Mouse (Mus musculus) kidney, embryonic 16.5 days (tissue): ENCODE results near the gene Fh1. TPM values are rescaled to one million over a fixed set of nuclear protein-coding genes. Genes with fewer than 3 reads are reported as not detected.

ENCODE experiments used
- ATAC-seq: fragments of 200-750 bp; cut with Nextera tagmentation; 2 replicates; pipeline ENCODE4 v1.8.0; 2017; ENCODE audit warnings: moderate TSS enrichment; ENCODE audit not compliant: low FRiP score, low TSS enrichment
- H3K27ac ChIP-seq: fragments of 300-500 bp; sonication (generic); 2 replicates; pipeline ENCODE4 v1.5.1; 2014; ENCODE audit warnings: low read length
- H3K27me3 ChIP-seq: fragments of 300-500 bp; sonication (generic); 2 replicates; pipeline ENCODE4 v1.6.1; 2014; ENCODE audit warnings: low read length, control low read depth, mixed read lengths; ENCODE audit not compliant: insufficient read depth
- H3K36me3 ChIP-seq: fragments of 300-500 bp; sonication (generic); 2 replicates; pipeline ENCODE4 v1.6.1; 2014; ENCODE audit warnings: low read length, control low read depth, mixed read lengths; ENCODE audit not compliant: insufficient read depth
- H3K4me1 ChIP-seq: fragments of 300-500 bp; sonication (generic); 2 replicates; pipeline ENCODE4 v1.6.1; 2014; ENCODE audit warnings: low read length, control low read depth, mixed read lengths; ENCODE audit not compliant: insufficient read depth
- H3K4me2 ChIP-seq: fragments of 300-500 bp; sonication (generic); replicated peaks from 2 replicates; pipeline ENCODE4 v1.6.1; 2014; ENCODE audit warnings: low read depth, low read length
- H3K4me3 ChIP-seq: fragments of 300-500 bp; sonication (generic); 2 replicates; pipeline ENCODE4 v1.5.1; 2014; ENCODE audit warnings: mild to moderate bottlenecking, low read length
- H3K9ac ChIP-seq: fragments of 300-500 bp; sonication (generic); replicated peaks from 2 replicates; pipeline ENCODE4 v1.6.1; 2014; ENCODE audit warnings: low read length
- H3K9me3 ChIP-seq: fragments of 300-500 bp; sonication (generic); 2 replicates; pipeline ENCODE4 v1.6.1; 2016; ENCODE audit warnings: low read length, control low read depth
- WGBS: fragments of 180-500 bp; shearing (Covaris S2); extraction: QIAGEN DNeasy Blood & Tissue Kit; methylation state at CpG from one replicate; pipeline ENCODE4 v1.1.7; 2014; 5-methylcytosine and 5-hydroxymethylcytosine counted together
- polyA plus RNA-seq: library from polyadenylated mRNA; unstranded; fragments of >200 nt; fragmentation: Nextera tagmentation; extraction: Ambion mirVana; gene quantifications from 2 replicates; pipeline ENCODE4 v1.2.1, GENCODE M21; 2015

Fh1 gene
- polyA plus RNA-seq, 1 experiment from 2014 or later: 160 TPM

DNA sequence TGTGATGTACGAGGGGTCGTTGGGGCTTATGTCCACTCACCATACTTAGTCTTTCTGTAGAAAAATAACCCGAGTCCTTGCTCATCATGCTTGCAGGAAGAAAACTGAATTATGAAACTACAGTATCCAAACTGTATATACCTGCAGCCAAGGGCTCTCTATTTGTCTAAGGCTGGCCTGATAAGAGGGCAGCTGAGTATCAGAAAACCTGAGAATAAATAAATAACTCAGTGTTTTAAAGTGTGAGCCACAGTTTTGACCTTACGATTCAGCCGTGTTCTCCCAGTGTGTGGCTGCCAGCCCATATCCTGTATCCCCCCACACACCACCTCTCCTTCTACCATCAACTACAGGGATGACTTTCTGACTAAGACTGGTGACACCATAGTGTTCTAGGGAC is 38.8 kb downstream of the Fh1 start:
- ATAC-seq: no peak
- H3K27me3 ChIP-seq: no peaks in the 10 kb centered on the region
- no peak overlapping the region for H3K9ac ChIP-seq
- H3K4me3 ChIP-seq: no peak overlapping the region
- H3K4me2 ChIP-seq: no peak overlapping the region
- 61% methylated on average over 5 of the region's 5 CpGs for WGBS
- H3K9me3 ChIP-seq: no peaks in the 10 kb centered on the region
- no peak overlapping the region for H3K27ac ChIP-seq
- no peaks in the 10 kb centered on the region for H3K4me1 ChIP-seq
- H3K36me3 ChIP-seq: no peaks in the 10 kb centered on the region

DNA sequence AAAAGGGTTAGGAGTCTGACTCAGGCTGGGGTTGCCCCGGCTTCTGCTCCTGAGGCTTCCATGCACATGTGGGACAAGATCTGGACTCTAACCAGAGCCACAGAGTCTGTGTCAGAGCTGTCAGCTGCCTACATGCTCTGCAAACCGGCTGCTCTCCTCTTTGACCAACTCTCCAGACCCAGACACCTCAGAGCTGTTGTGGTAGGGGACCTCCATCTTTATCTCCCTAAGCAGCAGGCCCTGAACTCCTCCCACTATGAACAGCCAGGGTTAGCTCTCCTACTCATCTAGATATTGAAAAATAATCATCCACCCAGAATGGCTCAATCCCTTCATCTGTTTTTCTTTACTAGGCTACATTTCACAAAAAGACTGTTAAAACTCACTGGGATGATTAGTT is 40.2 kb downstream of the Fh1 start:
- H3K4me3 ChIP-seq: no peak overlapping the region
- H3K9me3 ChIP-seq: no peaks in the 10 kb centered on the region
- no peak for ATAC-seq
- WGBS: 72% methylated on average over 2 of the region's 2 CpGs
- H3K9ac ChIP-seq: no peak overlapping the region
- H3K4me1 ChIP-seq: no peaks in the 10 kb centered on the region
- H3K27ac ChIP-seq: no peak overlapping the region
- H3K27me3 ChIP-seq: no peaks in the 10 kb centered on the region
- H3K4me2 ChIP-seq: no peak overlapping the region
- H3K36me3 ChIP-seq: no peaks in the 10 kb centered on the region

DNA sequence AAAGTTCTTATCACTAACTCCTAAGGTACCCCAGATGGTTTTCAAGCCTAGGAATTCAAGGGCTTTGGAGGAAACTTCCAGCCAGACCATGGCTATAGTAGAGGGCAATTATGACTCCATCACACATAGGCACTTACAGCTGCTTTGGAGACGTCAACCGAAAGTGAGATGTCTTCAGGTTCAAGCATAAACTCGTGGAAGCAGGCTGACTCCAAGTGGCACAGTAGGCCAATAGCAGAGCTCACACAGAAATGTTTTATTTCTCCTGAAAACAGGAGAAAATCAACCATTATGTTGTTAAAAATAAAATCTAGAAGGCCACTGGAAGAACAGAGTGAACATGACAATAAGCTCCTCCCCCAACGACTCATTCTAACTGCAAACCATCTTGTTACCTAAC is 42.6 kb downstream of the Fh1 start:
- no peak overlapping the region for H3K9ac ChIP-seq
- WGBS: 76% methylated on average over 4 of the region's 4 CpGs
- H3K4me1 ChIP-seq: no peaks in the 10 kb centered on the region
- no peak overlapping the region for H3K4me3 ChIP-seq
- H3K27me3 ChIP-seq: no peaks in the 10 kb centered on the region
- no peak overlapping the region for H3K4me2 ChIP-seq
- no peak overlapping the region for H3K27ac ChIP-seq
- no peaks in the 10 kb centered on the region for H3K36me3 ChIP-seq
- no peaks in the 10 kb centered on the region for H3K9me3 ChIP-seq
- ATAC-seq: no peak

DNA sequence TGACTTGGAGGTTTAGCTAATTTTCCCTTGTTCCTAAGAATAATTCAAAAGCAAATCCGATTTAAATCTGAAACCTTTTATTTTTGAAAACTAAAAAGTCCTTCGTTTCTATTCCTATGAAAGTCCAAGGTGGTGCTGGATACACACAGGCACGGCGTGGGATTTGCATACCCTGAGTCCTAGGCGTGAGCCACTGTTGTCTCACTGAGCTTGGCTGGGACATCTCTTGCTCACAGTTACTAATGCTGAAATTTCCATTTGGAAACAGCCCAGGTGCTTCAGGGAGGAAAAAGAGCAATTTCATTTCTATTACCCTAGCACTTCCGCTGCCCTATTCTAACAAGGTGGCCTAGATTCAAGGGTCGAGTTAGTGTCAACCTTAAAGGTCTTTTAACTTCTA is 45.1 kb downstream of the Fh1 start:
- no peak overlapping the region for H3K4me3 ChIP-seq
- no peak for ATAC-seq
- H3K36me3 ChIP-seq: no peaks in the 10 kb centered on the region
- no peak overlapping the region for H3K9ac ChIP-seq
- H3K4me1 ChIP-seq: no peaks in the 10 kb centered on the region
- no peak overlapping the region for H3K27ac ChIP-seq
- 85% methylated on average over 7 of the region's 7 CpGs for WGBS
- no peaks in the 10 kb centered on the region for H3K27me3 ChIP-seq
- H3K4me2 ChIP-seq: no peak overlapping the region
- no peaks in the 10 kb centered on the region for H3K9me3 ChIP-seq

DNA sequence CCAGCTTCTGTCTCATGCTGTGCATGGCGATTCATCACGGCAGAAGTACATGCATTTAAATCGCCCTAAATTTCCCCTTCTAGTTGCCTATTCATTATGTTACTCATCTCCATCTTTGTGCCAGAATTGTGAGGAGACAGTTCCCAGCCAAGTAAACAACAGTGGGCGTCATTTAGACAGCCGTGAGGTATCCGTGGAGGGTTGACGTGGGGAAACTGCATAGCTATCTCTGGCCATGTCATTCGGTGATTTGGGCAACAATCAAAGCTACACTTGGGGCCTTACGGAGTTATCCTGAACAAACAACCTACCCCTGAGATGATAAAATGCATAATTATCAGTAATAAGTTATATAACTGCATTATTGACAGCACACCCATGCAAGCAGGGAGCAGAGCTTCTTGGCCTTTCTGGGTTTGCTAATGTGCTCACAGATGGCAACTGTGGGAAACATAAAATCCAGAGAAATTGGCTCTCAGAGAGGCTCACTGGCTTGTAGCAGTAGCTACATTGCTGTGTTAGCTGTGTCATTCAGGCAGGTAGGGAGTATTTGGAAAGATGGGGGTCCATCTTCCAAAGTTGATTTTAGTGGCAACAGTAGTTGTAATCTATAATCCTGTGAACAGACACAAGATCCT is 45.7 kb downstream of the Fh1 start:
- no peaks in the 10 kb centered on the region for H3K9me3 ChIP-seq
- 86% methylated on average over 9 of the region's 9 CpGs for WGBS

DNA sequence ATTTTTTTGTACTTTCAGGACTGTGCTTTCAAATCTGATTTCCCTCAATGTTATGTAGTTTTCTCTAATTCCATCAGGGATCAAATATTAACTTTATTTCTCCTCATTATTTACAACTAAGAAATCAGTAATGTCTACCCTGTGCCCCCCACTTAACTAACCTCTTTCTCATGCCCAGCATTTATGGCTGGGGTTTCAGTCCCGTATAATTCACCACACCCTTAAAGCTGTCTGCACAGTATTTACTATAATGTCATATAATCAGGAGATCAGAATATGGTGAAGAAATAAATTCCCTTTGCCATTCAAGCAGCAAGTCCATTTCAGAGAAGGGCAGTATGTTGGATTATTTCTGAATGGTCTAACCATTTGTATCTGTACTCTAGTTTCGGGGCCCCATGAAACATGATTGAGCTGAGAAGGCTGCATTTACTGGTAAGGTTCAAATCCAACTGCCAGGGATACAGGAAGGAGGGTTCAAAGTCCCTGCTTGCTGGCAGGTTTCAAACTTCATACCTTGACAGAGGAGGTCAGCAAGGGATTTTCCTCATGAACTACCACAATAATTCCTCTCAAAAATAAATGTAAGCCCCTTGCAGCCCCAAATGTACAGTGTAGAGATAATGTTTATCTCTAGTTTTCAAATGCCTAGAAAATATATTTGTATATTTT is 46.9 kb downstream of the Fh1 start:
- no peak overlapping the region for H3K4me3 ChIP-seq
- no peaks in the 10 kb centered on the region for H3K27me3 ChIP-seq
- ATAC-seq: no peak
- no peak overlapping the region for H3K9ac ChIP-seq
- no peaks in the 10 kb centered on the region for H3K4me1 ChIP-seq
- 73% methylated on average over 2 of the region's 2 CpGs for WGBS
- no peak overlapping the region for H3K27ac ChIP-seq
- H3K9me3 ChIP-seq: no peaks in the 10 kb centered on the region
- no peaks in the 10 kb centered on the region for H3K36me3 ChIP-seq
- no peak overlapping the region for H3K4me2 ChIP-seq

More for the DNA sequence above, 45.7 kb downstream of the Fh1 start:
- Histone ChIP-seq H3K4me3 (no peak overlapping the region), H3K27ac (no peak overlapping the region), H3K36me3 (no peaks in the 10 kb centered on the region), H3K4me1 (no peaks in the 10 kb centered on the region), H3K27me3 (no peaks in the 10 kb centered on the region), H3K9ac (no peak overlapping the region), H3K4me2 (no peak overlapping the region)
- ATAC-seq: no peak

DNA sequence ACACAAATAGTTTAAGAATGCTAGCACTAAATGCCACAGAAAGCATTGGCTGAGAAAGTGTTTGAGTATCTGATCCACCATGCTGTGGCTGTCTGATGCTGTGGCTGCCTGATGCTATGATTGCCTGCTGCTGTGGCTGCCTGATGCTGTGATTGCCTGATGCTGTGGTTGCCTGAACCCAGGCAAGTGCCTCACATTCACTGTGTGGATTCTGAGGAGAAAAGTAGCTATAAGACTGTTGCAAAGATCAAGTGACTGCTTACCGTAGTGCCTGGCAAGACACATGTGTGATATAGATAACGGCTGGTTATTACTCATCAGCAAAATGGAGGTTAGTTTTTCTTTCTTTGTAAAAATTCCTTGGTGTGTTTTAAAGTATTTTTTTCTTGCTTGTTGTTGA is 51.3 kb downstream of the Fh1 start:
- Histone ChIP-seq H3K27me3 (no peaks in the 10 kb centered on the region), H3K9ac (no peak overlapping the region), H3K4me2 (no peak overlapping the region), H3K27ac (no peak overlapping the region), H3K4me1 (no peaks in the 10 kb centered on the region), H3K36me3 (no peaks in the 10 kb centered on the region), H3K4me3 (no peak overlapping the region), H3K9me3 (no peaks in the 10 kb centered on the region)
- no peak for ATAC-seq
- WGBS: 91% methylated on average over 2 of the region's 2 CpGs

DNA sequence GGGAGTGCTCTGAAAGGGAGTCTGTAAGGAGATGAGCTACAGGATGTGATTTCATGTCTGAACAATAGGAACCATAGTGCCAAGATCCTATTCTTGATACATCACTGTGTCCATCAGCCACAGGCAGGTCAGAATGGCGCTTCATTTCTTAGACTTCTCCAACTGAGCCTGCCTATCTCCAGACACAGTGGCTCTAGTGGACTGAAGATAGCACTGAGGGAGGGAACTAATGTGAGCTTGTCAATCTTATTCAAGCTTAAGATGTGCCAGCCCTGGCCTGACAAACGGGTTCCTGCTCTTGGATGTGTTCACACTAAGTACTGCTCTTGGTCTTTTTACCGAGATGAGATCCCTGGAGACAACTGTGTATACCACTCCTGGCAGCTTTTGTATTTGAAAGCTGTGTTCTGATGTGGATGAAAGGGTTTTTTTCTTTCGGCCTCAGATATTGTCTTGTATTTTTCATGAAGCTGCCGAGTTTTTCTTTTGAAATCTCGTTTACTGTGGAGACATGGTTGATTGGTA is 59.8 kb downstream of the Fh1 start:
- no peak overlapping the region for H3K27ac ChIP-seq
- 81% methylated on average over 6 of the region's 6 CpGs for WGBS
- no peak for ATAC-seq
- no peaks in the 10 kb centered on the region for H3K9me3 ChIP-seq
- H3K9ac ChIP-seq: no peak overlapping the region
- no peaks in the 10 kb centered on the region for H3K36me3 ChIP-seq
- H3K27me3 ChIP-seq: no peaks in the 10 kb centered on the region
- no peak overlapping the region for H3K4me2 ChIP-seq
- H3K4me3 ChIP-seq: no peak overlapping the region
- no peaks in the 10 kb centered on the region for H3K4me1 ChIP-seq

DNA sequence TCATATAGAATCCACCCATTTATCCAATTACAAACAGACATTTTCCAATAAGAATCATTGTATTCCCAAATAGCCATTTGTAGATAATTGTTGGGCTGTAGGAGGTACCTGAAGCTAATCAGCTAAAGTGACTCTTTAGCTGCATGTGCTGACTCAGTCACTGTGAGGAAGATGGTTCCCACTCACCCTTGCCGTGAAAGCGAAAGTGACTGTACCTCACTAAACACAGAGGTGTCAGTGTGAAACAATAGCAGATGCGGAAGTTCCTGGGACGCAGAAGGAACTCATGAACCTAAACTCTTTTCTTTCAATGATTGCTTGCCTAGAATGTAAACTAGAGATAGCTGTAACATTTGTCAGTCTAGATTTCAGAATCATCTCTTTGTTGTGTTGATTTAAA is 61.1 kb downstream of the Fh1 start:
- no peak overlapping the region for H3K4me2 ChIP-seq
- no peak overlapping the region for H3K9ac ChIP-seq
- no peak overlapping the region for H3K27ac ChIP-seq
- no peaks in the 10 kb centered on the region for H3K27me3 ChIP-seq
- H3K4me3 ChIP-seq: no peak overlapping the region
- H3K9me3 ChIP-seq: no peaks in the 10 kb centered on the region
- H3K36me3 ChIP-seq: no peaks in the 10 kb centered on the region
- ATAC-seq: no peak
- no peaks in the 10 kb centered on the region for H3K4me1 ChIP-seq
- WGBS: 85% methylated on average over 4 of the region's 4 CpGs

DNA sequence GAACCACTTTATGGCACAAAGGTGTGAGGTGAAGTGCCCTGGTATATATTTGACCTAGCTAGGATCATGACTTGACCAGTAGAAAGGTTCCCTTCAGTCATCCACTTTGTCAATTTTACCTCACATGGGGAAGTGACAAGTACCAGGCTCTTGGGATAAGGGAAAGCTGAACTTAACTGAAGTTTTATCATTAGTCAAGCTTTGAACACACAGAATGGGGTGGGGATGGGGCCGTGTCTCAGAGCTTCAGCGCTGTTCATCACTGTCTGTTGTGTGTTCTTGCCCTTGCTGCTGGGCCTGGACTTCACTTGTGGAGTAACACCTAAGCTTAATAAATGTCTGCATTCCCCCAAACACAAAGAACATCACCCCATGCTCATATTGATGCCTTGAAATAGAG is 63.1 kb downstream of the Fh1 start:
- Histone ChIP-seq H3K9me3 (no peaks in the 10 kb centered on the region), H3K27ac (no peak overlapping the region), H3K4me2 (no peak overlapping the region), H3K36me3 (no peaks in the 10 kb centered on the region), H3K27me3 (no peaks in the 10 kb centered on the region), H3K4me1 (no peaks in the 10 kb centered on the region), H3K4me3 (no peak overlapping the region), H3K9ac (no peak overlapping the region)
- no peak for ATAC-seq
- 93% methylated on average over 2 of the region's 2 CpGs for WGBS
